Mouse (Mus musculus) myocyte (in vitro differentiated cells): Measurements from ENCODE around the gene Gm21983. TPM values are rescaled to one million over a fixed set of nuclear protein-coding genes. Genes with fewer than 3 reads are reported as not detected.
A peak's percentile ranks its signal among the peaks of the same experiment; 100 is the strongest.

Experiments
- H3K27me3 ChIP-seq: one replicate; pipeline ENCODE4 v1.6.1; 2011; ENCODE audit not compliant: control insufficient read depth, insufficient read depth, insufficient read length
- H3K36me3 ChIP-seq: one replicate; pipeline ENCODE4 v1.6.1; 2011; ENCODE audit not compliant: control insufficient read depth, insufficient read depth
- H3K4me2 ChIP-seq: one replicate; pipeline ENCODE4 v1.6.1; 2011; ENCODE audit warnings: low read depth, control low read depth
- H3K4me3 ChIP-seq: one replicate; pipeline ENCODE4 v1.5.1; 2011; ENCODE audit warnings: mild to moderate bottlenecking, control low read depth, moderate library complexity
- H3K79me2 ChIP-seq: one replicate; pipeline ENCODE4 v1.6.1; 2011; ENCODE audit not compliant: control insufficient read depth, insufficient read depth
- H3ac ChIP-seq: one replicate; pipeline ENCODE4 v1.6.1; 2011; ENCODE audit not compliant: control insufficient read depth, insufficient read length
- CEBPB ChIP-seq: IDR thresholded peaks from 2 replicates; pipeline ENCODE4 v1.6.1; 2011; ENCODE audit warnings: mild to moderate bottlenecking, moderate library complexity; ENCODE audit not compliant: poor library complexity, insufficient read depth, severe bottlenecking
- E2F4 ChIP-seq: IDR thresholded peaks from one replicate; pipeline ENCODE4 v1.6.1; 2011; ENCODE audit warnings: mild to moderate bottlenecking, control low read depth, moderate library complexity; ENCODE audit not compliant: insufficient read depth
- MAX ChIP-seq: IDR thresholded peaks from one replicate; pipeline ENCODE4 v1.6.1; 2011; ENCODE audit warnings: low read depth, mild to moderate bottlenecking, control low read depth
- MYOD1 ChIP-seq, 3 experiments: IDR thresholded peaks; one replicate each; pipeline ENCODE4 v1.6.1; 2011; ENCODE audit warnings: control low read depth in 2 of 3, low read depth in 2 of 3, mild to moderate bottlenecking in 2 of 3, moderate library complexity in 1 of 3; ENCODE audit not compliant: insufficient read length in 2 of 3, control insufficient read depth in 1 of 3
- MYOG ChIP-seq, 3 experiments: IDR thresholded peaks; one replicate each; pipeline ENCODE4 v1.6.1; 2011; ENCODE audit warnings: control low read depth in 2 of 3, low read depth in 2 of 3, mild to moderate bottlenecking in 2 of 3; ENCODE audit not compliant: insufficient read length in 2 of 3, control insufficient read depth in 1 of 3, insufficient read depth in 1 of 3
- POLR2A ChIP-seq: IDR thresholded peaks from one replicate; pipeline ENCODE4 v1.6.1; 2011; ENCODE audit warnings: low read depth, mild to moderate bottlenecking, control low read depth, moderate library complexity; ENCODE audit not compliant: insufficient read length
- POLR2AphosphoS2 ChIP-seq: IDR thresholded peaks from one replicate; pipeline ENCODE4 v1.6.1; 2011; ENCODE audit warnings: low read depth, control low read depth; ENCODE audit not compliant: insufficient read length
- REST ChIP-seq: IDR thresholded peaks from one replicate; pipeline ENCODE4 v1.6.1; 2011; ENCODE audit warnings: mild to moderate bottlenecking, control low read depth, moderate library complexity; ENCODE audit not compliant: insufficient read depth, insufficient read length
- SRF ChIP-seq: IDR thresholded peaks from one replicate; pipeline ENCODE4 v1.6.1; 2011; ENCODE audit warnings: low read depth; ENCODE audit not compliant: control insufficient read depth, insufficient read length
- TCF12 ChIP-seq: IDR thresholded peaks from one replicate; pipeline ENCODE4 v1.6.1; 2011; ENCODE audit warnings: mild to moderate bottlenecking, control low read depth; ENCODE audit not compliant: poor library complexity, insufficient read depth, severe bottlenecking
- TCF3 ChIP-seq: IDR thresholded peaks from one replicate; pipeline ENCODE4 v1.6.1; 2011; ENCODE audit warnings: low read depth, control low read depth; ENCODE audit not compliant: insufficient read length
- USF1 ChIP-seq: IDR thresholded peaks from one replicate; pipeline ENCODE4 v1.6.1; 2011; ENCODE audit warnings: low read depth, mild to moderate bottlenecking, control low read depth, moderate library complexity
- polyA plus RNA-seq: library from polyadenylated mRNA; unstranded; fragments of >200 nt; fragmentation: generic; extraction: Trizol; gene quantifications from one replicate; pipeline ENCODE4 v1.2.1, GENCODE M21; 2012; ENCODE audit warnings: missing spikeins

Gene Gm21983
- polyA plus RNA-seq, 1 experiment: not detected

GRCm38 (mm10) chr7:27227276-27227675, 46.4 kb upstream of the Gm21983 start:
- Histone ChIP-seq H3K4me2 (peak overlapping the region; percentile 95), H3K27me3 (no peaks in the 10 kb centered on the region), H3K79me2 (peaks cover 35% of the 10 kb centered on the region), H3K36me3 (no peaks in the 10 kb centered on the region), H3ac (peak overlapping the region; percentile 80), H3K4me3 (peak overlapping the region; percentile 67)
- TF ChIP-seq USF1: no peak
- TF ChIP-seq E2F4: no peak
- no peak for TF ChIP-seq POLR2A
- no peak for TF ChIP-seq TCF3
- TF ChIP-seq SRF: no peak
- no peak for TF ChIP-seq MAX
- TF ChIP-seq POLR2AphosphoS2: no peak
- TF ChIP-seq TCF12: no peak
- no peak for TF ChIP-seq MYOG (IDR thresholded peaks at IDR 0.05; ENCODE audit: control insufficient read depth in 1 of 3, insufficient read depth in 1 of 3, insufficient read length in 2 of 3, low read depth in 2 of 3)
- TF ChIP-seq CEBPB: no peak
- no peak for TF ChIP-seq MYOD1 (IDR thresholded peaks at IDR 0.05; ENCODE audit: control insufficient read depth in 1 of 3, insufficient read length in 2 of 3, low read depth in 2 of 3)
- no peak for TF ChIP-seq REST

DNA sequence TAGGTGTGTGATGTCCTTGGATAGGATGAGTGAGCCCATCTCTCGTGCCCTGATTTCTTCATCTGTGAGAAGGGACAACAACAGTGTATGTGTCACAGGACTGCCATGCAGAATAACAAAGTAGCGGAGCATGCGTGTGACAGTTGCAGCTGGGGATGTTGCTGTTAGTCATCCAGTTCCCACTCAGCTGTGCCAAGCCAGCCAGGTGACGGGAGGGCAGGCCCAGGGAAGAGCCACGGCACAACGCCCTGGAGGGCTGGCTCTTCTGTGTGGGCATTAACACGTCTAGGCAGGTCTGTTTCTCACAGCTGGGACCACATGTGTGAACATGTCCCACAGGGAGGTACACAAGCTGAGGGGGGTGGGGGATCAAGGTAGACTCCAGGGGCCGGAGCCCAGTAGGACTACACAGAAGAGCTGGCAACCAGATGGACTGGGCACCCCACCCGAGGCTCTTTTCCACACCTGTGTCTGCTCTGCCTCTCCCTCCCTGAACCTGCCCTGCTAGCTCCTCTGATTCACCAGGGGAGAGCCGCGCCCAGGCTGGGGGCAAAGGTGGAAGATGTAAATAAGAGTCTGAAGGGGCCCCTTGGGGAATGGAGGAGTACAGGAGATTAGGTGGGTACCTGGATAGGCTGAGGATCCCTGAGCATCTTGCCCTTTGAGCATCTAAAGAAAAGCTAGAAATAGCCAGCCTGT, 44.1 kb upstream of the Gm21983 start:
- no peak for TF ChIP-seq USF1
- TF ChIP-seq SRF: no peak
- no peak for TF ChIP-seq TCF3
- peak in 1 of 3 experiments; percentile 61 for TF ChIP-seq MYOD1 (IDR thresholded peaks at IDR 0.05; ENCODE audit: control insufficient read depth in 1 of 3, insufficient read length in 2 of 3, low read depth in 2 of 3)
- TF ChIP-seq MYOG (IDR thresholded peaks at IDR 0.05; ENCODE audit: control insufficient read depth in 1 of 3, insufficient read depth in 1 of 3, insufficient read length in 2 of 3, low read depth in 2 of 3): peak in 1 of 3 experiments; percentile 55
- no peak for TF ChIP-seq TCF12
- no peak for TF ChIP-seq REST
- no peak for TF ChIP-seq MAX
- Histone ChIP-seq H3K4me2 (peak overlapping the region; percentile 95), H3K4me3 (peak overlapping the region; percentile 67), H3K27me3 (no peaks in the 10 kb centered on the region), H3K79me2 (peaks cover 35% of the 10 kb centered on the region), H3K36me3 (no peaks in the 10 kb centered on the region), H3ac (no peak overlapping the region)

DNA sequence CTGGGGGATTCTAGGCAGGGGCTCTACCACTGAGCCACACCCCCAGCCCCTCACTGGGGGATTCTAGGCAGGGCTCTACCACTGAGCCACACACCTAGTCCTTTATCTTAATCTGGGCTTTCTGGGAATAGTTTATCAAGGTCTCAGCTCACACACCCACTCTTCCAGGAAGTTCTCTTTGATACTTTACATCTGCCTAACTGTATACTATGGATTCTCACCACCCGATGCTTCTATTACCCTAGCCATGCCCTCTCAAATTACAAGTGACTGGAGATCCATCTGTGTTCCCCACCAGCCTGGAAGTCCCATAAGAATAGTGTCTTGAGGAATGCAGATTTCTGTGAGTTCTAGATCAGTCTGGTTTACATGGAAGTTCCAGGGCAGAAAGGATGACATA, 41.7 kb upstream of the Gm21983 start:
- Histone ChIP-seq H3K4me2 (no peak overlapping the region), H3ac (no peak overlapping the region), H3K79me2 (peaks cover 30% of the 10 kb centered on the region), H3K4me3 (no peak overlapping the region), H3K27me3 (no peaks in the 10 kb centered on the region), H3K36me3 (no peaks in the 10 kb centered on the region)
- TF ChIP-seq TCF3 (no peak), MYOG (IDR thresholded peaks at IDR 0.05; ENCODE audit: control insufficient read depth in 1 of 3, insufficient read depth in 1 of 3, insufficient read length in 2 of 3, low read depth in 2 of 3) (no peak), USF1 (no peak), CEBPB (no peak), SRF (no peak), TCF12 (no peak), MYOD1 (IDR thresholded peaks at IDR 0.05; ENCODE audit: control insufficient read depth in 1 of 3, insufficient read length in 2 of 3, low read depth in 2 of 3) (no peak), E2F4 (no peak), REST (no peak), MAX (no peak), POLR2A (no peak), POLR2AphosphoS2 (no peak)

DNA sequence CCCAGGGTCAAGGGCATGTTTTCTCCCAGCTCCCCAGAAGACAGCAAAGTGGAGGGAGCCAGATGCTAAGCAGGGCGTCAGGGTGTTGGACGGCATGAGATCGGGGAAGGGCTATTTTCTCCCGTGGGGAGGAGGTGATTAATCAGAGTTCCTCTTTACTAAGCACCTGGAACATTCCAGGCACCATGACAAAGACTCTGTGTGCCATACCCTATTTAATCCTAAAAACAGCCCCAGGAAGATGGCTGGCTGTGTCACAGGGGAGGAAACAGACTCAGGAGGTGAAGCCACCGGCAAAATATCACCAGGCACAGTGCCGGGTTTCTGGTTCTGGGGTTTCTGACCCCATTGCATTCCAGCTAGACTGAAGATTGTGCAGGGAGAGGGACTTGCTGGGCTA, 41.1 kb upstream of the Gm21983 start:
- no peak overlapping the region for H3ac ChIP-seq
- no peaks in the 10 kb centered on the region for H3K36me3 ChIP-seq
- no peak overlapping the region for H3K4me2 ChIP-seq
- peaks cover 24% of the 10 kb centered on the region for H3K79me2 ChIP-seq
- TF ChIP-seq E2F4 (no peak), POLR2AphosphoS2 (no peak), POLR2A (no peak), SRF (no peak), USF1 (no peak), MYOD1 (IDR thresholded peaks at IDR 0.05; ENCODE audit: control insufficient read depth in 1 of 3, insufficient read length in 2 of 3, low read depth in 2 of 3) (no peak), REST (no peak), CEBPB (no peak), TCF12 (no peak), TCF3 (no peak), MYOG (IDR thresholded peaks at IDR 0.05; ENCODE audit: control insufficient read depth in 1 of 3, insufficient read depth in 1 of 3, insufficient read length in 2 of 3, low read depth in 2 of 3) (no peak), MAX (no peak)
- H3K27me3 ChIP-seq: no peaks in the 10 kb centered on the region
- H3K4me3 ChIP-seq: no peak overlapping the region
